Mouse (Mus musculus): ENCODE results near the gene Caly. TPM values are rescaled to one million over a fixed set of nuclear protein-coding genes. Genes with fewer than 3 reads are reported as not detected.

The Caly gene
- polyA plus RNA-seq (2021; fragmentation: Nextera tagmentation) = 444 and 556 TPM in 2 replicates
- long read RNA-seq, experiment 1, transcript Caly-204 (6 exons, 975 nt) = minor isoform, 71 of 431 reads
- long read RNA-seq, experiment 1, transcript Caly-203 (6 exons, 1,029 nt) = major isoform, 175 of 431 reads
- long read RNA-seq, experiment 1, transcript Caly-201 (5 exons, 1,220 nt) = minor isoform, 16 of 431 reads
- long read RNA-seq, experiment 1, transcript Caly-202 (7 exons, 1,220 nt) = minor isoform, 19 of 431 reads
- long read RNA-seq, experiment 1, partial matches to known transcripts = 88 of 431 reads
- long read RNA-seq, experiment 1, other reads (novel, unspliced or antisense) = 62 of 431 reads
- long read RNA-seq, experiment 2, transcript Caly-204 (6 exons, 975 nt) = minor isoform, 131 of 512 reads
- long read RNA-seq, experiment 2, transcript Caly-203 (6 exons, 1,029 nt) = major isoform, 241 of 512 reads
- long read RNA-seq, experiment 2, transcript Caly-201 (5 exons, 1,220 nt) = minor isoform, 14 of 512 reads
- long read RNA-seq, experiment 2, transcript Caly-202 (7 exons, 1,220 nt) = minor isoform, 9 of 512 reads
- long read RNA-seq, experiment 2, partial matches to known transcripts = 73 of 512 reads
- long read RNA-seq, experiment 2, other reads (novel, unspliced or antisense) = 44 of 512 reads

DNA sequence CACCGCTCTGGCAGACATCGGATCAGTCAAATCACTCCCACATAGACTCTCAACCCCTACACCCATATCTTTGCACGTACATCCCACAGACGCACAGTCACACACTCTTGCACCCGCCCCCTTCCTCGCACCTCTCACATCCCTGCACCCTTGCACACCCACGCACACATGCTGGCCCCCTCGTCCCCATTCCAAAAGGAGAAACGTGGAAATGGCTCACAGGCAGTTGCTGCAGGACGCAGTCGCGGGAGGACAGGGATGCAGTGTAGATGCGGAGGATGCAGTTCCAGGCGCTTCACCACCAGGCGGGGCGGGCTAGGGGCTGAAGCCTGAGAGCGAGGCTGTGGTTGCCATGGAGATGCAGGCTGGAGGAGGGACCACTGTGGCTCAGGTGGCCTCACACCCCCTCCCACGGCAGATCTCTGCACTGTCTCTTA is at the start of gene Caly:
Caly (minus strand) TSS at position 307 of the 437 bp plus-strand sequence.

DNA sequence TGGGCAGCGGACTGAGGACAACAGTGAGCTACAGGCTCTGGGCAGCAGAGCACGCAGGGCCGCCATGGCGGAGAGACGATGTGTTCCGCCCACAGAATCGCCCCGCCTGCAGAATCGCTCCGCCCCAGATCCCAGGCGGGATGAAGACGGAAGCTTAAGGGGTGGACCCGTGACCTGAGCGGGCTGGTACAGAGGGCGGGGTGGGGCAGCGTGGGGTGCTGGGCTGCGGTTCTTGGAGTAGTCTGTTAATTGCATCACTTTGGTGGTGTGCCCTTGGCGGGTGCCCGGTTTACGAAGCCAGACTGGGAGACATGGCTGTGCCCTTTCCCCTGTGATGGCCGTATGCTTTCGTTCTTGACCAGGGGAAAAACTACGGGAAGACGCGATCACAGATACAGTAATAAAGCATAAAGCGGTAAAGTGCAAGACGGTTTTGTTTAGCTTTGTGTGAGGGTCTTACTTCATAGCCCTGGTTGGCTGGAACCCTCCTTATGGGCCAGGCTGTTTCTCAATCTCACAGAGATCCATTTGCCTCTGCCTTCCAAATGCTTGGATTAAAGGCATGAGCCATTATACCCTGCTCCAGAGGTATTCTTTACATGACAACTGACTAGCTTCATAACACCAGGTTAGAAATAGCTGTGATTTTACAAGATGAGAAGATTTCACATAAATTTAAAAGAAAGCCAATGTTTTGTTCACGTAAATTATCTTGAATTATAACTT is 34.1 kb upstream of the Caly start, which contains the start of gene Echs1:
Echs1 (minus strand) TSS at position 148 of the 726 bp plus-strand sequence.

DNA sequence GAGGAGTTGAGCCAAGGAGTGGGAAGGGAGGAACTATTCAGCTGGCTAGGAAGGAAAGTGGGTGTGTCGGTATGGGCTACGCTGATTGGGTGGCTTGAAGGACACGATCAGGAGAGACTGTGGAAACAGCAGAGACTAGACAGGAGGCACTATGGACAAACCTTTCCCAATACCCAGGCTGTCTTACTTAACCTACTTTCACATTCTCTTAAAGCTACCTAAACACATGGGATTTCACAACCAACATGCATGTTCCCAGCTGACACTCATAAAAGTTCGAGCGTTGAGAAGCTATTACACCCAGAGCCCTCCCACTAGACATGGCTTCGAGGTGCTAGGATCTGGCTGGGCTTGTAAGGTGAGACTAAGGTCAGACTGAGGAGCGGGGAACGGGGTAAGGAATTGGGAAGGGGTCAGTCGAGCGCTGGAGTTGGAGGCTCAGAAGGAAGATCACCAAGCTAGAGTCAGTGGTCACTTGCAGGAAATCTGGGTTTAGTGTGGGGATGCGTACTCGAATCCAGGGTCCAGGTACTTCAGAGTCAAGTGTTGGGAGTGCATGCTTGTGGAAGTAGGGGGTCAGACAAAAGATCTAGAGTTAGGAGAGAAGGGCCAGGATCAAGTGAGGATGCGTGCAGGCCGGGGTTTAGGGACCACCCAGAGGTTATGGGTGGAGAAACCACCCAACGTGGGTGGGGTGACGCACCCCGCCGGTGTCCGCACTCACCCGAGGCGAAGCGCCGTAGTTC is 33.4 kb upstream of the Caly start, which contains the start of gene Paox:
Paox (plus strand) TSS at position 217 of the 746 bp plus-strand sequence.

DNA sequence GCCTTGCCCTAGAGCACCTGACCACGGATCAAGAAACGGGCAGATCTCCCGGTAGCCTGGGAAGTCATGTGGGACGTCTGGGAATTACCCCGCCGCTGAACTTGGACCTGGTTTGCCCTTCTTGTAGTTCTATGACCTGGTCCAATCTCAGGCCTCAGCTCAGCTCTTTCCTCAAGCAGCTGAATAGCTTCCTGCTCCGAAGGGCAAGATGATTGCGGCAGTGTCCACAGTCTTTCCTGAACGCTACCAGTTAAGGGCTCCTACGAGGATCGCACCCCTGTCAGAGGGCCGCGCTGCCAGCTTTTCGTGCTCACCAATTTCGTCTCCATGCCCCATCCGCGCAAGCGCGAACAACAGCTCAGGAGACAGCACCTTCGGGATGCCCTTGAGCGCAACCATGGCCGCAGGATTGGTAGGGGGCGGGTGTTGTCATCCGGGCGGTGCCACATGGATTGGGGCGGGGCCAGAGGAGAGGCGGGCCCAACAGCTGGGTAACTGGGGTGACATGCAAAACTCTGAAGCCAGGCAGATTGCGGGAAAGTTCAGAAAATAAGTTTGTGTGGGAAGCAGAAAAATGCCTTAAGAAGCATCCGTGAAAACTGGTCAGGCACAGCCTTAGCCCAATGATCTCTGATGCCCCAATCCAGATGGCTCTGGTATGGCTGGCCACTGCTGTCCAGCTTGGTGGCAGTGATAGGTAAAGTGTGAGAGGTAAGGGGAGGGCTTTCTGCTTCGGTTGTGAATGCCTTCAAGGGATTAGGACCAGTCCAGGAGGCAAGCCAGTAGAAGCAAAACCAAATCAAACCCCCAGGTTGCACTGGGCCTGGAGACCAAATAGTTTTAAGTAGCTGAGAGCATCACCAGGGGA is 19.9 kb upstream of the Caly start, which contains the start of gene Fuom:
Fuom (minus strand) TSS at position 449 of the 868 bp plus-strand sequence.

DNA sequence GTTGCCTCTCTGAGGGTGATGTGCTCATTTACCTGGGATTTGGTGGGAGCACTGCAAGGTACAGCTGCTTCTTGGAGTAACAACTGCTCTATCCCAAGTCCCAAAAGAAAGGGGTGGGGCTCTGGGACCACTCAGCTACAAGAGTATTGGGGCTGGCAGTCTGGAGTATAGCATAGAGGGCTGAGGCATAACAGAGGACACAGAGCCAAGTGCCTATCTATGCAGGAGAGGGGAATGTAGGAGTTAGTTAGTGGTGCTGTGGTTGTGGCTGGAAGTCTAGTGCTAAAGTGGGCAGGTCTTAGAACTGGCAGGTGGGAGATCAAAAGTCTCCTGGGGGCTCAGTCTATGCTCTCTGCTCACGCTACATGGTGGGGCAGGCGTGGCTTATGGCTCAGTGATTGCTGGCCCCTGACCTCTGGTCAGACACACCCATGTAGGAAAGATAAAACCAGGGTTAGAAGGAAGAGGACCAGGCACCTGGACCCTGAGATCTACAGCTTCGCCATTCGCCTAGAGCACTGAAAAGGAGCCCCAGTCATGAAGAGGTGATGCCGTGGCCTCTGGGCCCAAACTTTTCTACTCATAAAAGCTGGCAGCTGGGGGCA is 10.7 kb upstream of the Caly start, which contains the start of gene Prap1:
Prap1 (plus strand) TSS at position 472 of the 605 bp plus-strand sequence.

DNA sequence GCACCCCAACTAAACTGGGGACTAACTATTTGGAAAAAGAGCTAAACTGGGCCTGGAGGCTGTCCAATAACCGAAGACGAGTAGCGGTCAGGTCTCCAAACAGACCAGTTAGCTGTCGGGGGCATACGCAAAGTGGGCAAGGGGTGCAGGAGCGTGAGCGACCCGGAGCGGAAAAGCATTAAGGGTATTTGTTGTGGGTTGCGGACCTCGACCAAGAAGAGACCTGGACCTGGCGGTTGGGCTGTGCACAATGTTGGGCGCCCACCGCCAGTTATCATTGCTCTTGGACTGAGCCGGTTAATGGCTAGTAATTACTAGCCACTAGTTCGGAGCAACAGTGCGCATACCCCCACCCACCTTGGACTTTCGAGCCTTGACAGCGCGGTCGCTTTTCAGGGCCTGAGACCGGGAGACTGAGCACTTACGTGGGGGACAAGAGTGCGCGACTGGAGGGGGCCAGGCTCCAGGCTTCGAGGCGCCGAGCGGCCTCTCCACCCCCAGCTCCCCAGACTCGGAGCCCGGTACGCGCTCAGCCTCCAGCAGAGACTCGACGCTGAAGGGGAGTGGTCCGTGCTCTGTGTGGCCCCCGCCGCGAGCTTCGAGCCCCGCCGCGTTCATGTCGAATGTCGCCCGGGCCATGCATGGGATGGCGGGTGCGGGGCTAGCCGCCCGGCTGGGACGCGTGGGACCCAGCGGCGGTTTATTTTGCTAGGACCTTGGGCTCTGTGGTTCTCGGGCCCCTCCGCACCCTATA is 33.8 kb downstream of the Caly start, which contains the start of gene Msx3:
Msx3 (minus strand) TSS at position 729 of the 754 bp plus-strand sequence.

DNA sequence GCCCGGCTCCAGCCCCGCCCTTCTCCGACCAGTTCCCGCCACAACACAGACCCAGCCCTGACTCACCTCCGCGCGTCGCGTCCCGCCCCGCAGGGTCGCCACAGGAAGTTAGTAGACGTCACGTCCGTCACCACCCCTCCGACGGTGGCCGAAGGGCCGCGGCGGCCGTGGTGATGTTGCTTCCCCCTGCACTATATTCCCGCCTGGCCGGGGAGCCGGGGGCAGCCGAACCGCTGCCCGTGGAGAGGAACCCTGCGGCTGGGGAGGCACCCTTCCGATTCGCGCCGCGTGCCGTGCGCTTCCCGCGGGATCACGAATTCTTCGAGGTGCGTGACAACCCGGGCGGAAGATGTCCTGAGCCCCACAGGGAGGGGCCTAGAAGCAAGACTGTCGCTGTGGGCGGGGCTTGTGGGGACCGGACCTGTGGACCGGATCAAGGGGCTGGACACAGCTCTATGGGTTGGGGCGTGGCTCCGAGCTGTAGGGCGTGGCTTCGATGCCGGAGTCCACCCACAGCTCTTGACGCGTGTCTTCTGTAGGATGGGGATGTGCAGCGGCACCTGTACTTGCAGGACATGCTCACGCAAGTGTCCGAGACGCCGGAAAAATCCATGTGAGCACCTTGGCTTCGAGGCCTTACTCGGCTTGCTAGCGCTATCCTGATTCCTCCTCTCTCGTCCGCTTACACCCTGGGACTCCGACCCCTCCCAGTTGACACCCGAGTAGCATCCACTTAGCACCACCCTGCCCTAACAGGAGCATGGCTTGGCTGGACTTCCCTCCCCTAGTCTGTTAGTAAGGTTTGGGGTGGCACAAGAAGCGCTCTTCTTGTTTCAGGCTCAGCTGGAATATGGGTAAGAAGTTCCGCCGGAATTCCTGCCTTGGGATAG is 45.8 kb downstream of the Caly start, which contains the start of the genes Zfp511 and Tubgcp2:
Zfp511 (plus strand) TSS at position 111 of the 890 bp plus-strand sequence.
Tubgcp2 (minus strand) TSS at position 389 of the 890 bp plus-strand sequence.

Other genes with a start within 250 kb of the Caly start
- 37.3 and 53.9 TPM in 2 replicates for gene Adgra1, start 248.4 kb downstream of the Caly start, polyA plus RNA-seq (2021; fragmentation: Nextera tagmentation)
- 14.1 and 22.4 TPM in 2 replicates for gene Kndc1, start 187.9 kb downstream of the Caly start, polyA plus RNA-seq (2021; fragmentation: Nextera tagmentation)
- not detected in 2 replicates for gene Utf1, start 138.8 kb downstream of the Caly start, polyA plus RNA-seq (2021; fragmentation: Nextera tagmentation)
- gene 6430531B16Rik, start 103.8 kb downstream of the Caly start, polyA plus RNA-seq (2021; fragmentation: Nextera tagmentation) = 0.82 and 1.3 TPM in 2 replicates
- 0.46 and 0.47 TPM in 2 replicates for gene Adam8, start 90.0 kb downstream of the Caly start, polyA plus RNA-seq (2021; fragmentation: Nextera tagmentation)
- 36.5 and 53.0 TPM in 2 replicates for gene Zfp511, start 46.2 kb downstream of the Caly start, polyA plus RNA-seq (2021; fragmentation: Nextera tagmentation)
- 22.3 and 31.9 TPM in 2 replicates for gene Tubgcp2, start 45.9 kb downstream of the Caly start, polyA plus RNA-seq (2021; fragmentation: Nextera tagmentation)
- gene Msx3, start 33.5 kb downstream of the Caly start, polyA plus RNA-seq (2021; fragmentation: Nextera tagmentation) = not detected in 2 replicates
- not detected in 2 replicates for gene Prap1, start 10.8 kb upstream of the Caly start, polyA plus RNA-seq (2021; fragmentation: Nextera tagmentation)
- 114 and 131 TPM in 2 replicates for gene Fuom, start 19.9 kb upstream of the Caly start, polyA plus RNA-seq (2021; fragmentation: Nextera tagmentation)
- gene Paox, start 33.3 kb upstream of the Caly start, polyA plus RNA-seq (2021; fragmentation: Nextera tagmentation) = 4.3 and 5.1 TPM in 2 replicates
- gene Echs1, start 33.9 kb upstream of the Caly start, polyA plus RNA-seq (2021; fragmentation: Nextera tagmentation) = 107 and 129 TPM in 2 replicates
- gene Mtg1, start 55.0 kb upstream of the Caly start, polyA plus RNA-seq (2021; fragmentation: Nextera tagmentation) = 35.5 and 55.8 TPM in 2 replicates
- 53.6 and 65.3 TPM in 2 replicates for gene Sprn, start 72.3 kb upstream of the Caly start, polyA plus RNA-seq (2021; fragmentation: Nextera tagmentation)
- not detected in 2 replicates for gene Olfr522, start 82.2 kb upstream of the Caly start, polyA plus RNA-seq (2021; fragmentation: Nextera tagmentation)
- not detected in 2 replicates for gene Olfr523, start 90.7 kb upstream of the Caly start, polyA plus RNA-seq (2021; fragmentation: Nextera tagmentation)
- gene Olfr524, start 123.4 kb upstream of the Caly start, polyA plus RNA-seq (2021; fragmentation: Nextera tagmentation) = not detected in 2 replicates
- gene Cd163l1, start 135.7 kb upstream of the Caly start, polyA plus RNA-seq (2021; fragmentation: Nextera tagmentation) = not detected in 2 replicates
- not detected in 2 replicates for gene 5830411N06Rik, start 164.7 kb upstream of the Caly start, polyA plus RNA-seq (2021; fragmentation: Nextera tagmentation)
- not detected in 2 replicates for gene Olfr525, start 238.3 kb upstream of the Caly start, polyA plus RNA-seq (2021; fragmentation: Nextera tagmentation)